Mouse (Mus musculus) gastrocnemius, adult 2 months (tissue): ENCODE data around the gene Il17c. TPM values are rescaled to one million over a fixed set of nuclear protein-coding genes. Genes with fewer than 3 reads are reported as not detected.

Experiments used
- DNase-seq: peaks from one replicate; pipeline ENCODE4 v3.0.0; 2022
- H3K27ac ChIP-seq: fragments of 200-600 bp; 2 replicates; pipeline ENCODE4 v1.8.1; 2022; ENCODE audit warnings: mild to moderate bottlenecking
- H3K4me3 ChIP-seq: fragments of 200-600 bp; 2 replicates; pipeline ENCODE4 v1.8.1; 2022; ENCODE audit warnings: mild to moderate bottlenecking, moderate library complexity
- CTCF ChIP-seq: fragments of 200-600 bp; IDR thresholded peaks from 2 replicates; pipeline ENCODE4 v1.8.1; 2022; ENCODE audit warnings: antibody characterized with exemption, mild to moderate bottlenecking, moderate library complexity
- intact Hi-C: fragments of 180-260 bp; cut with DNase I; formaldehyde crosslinking; loops from one replicate; pipeline ENCODE4 v1.15.1; 2025
- long read RNA-seq, 2 experiments: library from polyadenylated mRNA; stranded (forward); transcript quantifications; one replicate each; pipeline ENCODE4 v2.0.0; 2021
- total RNA-seq, 2 experiments: library from RNA; stranded (reverse); gene quantifications; 2 replicates each; pipeline ENCODE4 v1.2.3; 2021

Gene Il17c
- not detected for total RNA-seq
- long read RNA-seq, experiment 1: 0 reads
- long read RNA-seq, experiment 2: 0 reads

- no peak for DNase-seq
- intact Hi-C loops: no loop called here
- Histone ChIP-seq H3K4me3 (no peak within 1 kb of the TSS), H3K27ac (no peak within 1 kb of the TSS)
- TF ChIP-seq CTCF: no peak
Observed at GRCm38 (mm10) chr8:122421376-122422070, at the start of gene Il17c. Gene Il17c, plus strand, starts transcription at chr8:122422020.

- intact Hi-C loops: loop anchor here (5.0 kb wide), 1 partner anchor 102 kb away; the partner anchor contains the start of genes Ctu2 and Rnf166
- no peak for TF ChIP-seq CTCF
- H3K4me3 ChIP-seq: no peak overlapping the region
Observed at GRCm38 (mm10) chr8:122375320-122375719, 46.5 kb upstream of the Il17c start.

GRCm38 (mm10) chr8:122375751-122376364 is 46.0 kb upstream of the Il17c start:
- no peak for TF ChIP-seq CTCF
- no peak for DNase-seq
- Histone ChIP-seq H3K27ac (peak overlapping the region; percentile 98), H3K4me3 (peak overlapping the region; percentile 85)
- intact Hi-C loops: loop anchor here (5.0 kb wide), 1 partner anchor 101 kb away; the partner anchor contains the start of genes Ctu2 and Rnf166

More at GRCm38 (mm10) chr8:122375320-122375719, 46.5 kb upstream of the Il17c start:
- no peak overlapping the region for H3K27ac ChIP-seq
- no peak for DNase-seq

DNA sequence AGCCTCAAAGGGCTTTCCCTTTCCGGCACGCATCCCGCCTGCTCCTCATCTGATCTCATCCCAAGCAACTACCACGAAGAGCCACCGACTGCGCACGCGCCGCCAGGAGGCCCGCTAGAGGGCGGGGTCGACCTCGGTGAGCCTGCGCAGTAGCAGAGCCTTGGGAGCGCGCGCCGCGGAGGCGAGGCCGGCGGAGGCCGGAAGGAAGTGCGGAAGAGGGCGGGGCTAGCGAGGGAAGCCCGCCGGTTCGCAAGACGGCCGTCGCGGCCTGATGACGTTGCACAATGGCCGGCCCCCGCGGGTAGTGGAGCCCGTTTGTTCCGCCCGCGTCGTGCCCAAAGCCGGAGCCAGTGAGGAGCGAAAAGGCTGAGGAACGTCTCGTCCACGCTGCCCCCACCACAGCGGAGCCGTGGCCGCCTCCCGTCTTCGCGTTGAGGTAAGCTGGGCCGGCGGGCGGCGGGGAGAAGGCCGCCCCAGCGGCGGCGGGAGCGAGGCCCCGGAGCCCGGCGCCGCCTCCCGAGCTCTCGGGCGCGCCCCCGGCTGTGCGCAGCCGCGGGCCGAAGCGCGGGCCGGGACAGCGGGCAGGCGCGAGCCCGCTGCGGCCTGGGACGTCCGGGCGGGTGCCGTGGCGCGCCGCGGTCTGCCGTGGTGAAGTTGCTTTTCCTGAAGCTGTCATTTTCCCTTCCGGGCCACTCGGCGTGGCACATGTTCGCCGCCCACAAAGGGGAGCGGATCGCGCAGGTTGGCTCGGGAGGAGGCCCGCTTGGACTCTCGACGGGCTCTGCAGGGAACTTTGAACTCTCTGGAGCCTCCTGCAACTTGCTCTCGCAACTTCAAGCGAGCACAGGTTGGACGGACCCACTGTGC is 45.2 kb upstream of the Il17c start, which contains the start of gene Zc3h18:
Gene Zc3h18 (plus strand): TSS at position 245 of the 867 bp plus-strand sequence.
- peak within 1 kb of the TSS; percentile 98 for H3K27ac ChIP-seq
- H3K4me3 ChIP-seq: peak within 1 kb of the TSS; percentile 85
- intact Hi-C loops: loop anchor here (5.0 kb wide), 1 partner anchor 101 kb away; the partner anchor contains the start of genes Ctu2 and Rnf166
- DNase-seq: peak; percentile 100
- TF ChIP-seq CTCF: peak; percentile 44

- no peak for TF ChIP-seq CTCF
- Histone ChIP-seq H3K27ac (no peak overlapping the region), H3K4me3 (no peak overlapping the region)
- no peak for DNase-seq
- intact Hi-C loops: loop anchor here (10.0 kb wide), 1 partner anchor 692 kb away; no protein-coding TSS in a partner anchor
Observed at GRCm38 (mm10) chr8:122383039-122383438, 38.8 kb upstream of the Il17c start.

DNA sequence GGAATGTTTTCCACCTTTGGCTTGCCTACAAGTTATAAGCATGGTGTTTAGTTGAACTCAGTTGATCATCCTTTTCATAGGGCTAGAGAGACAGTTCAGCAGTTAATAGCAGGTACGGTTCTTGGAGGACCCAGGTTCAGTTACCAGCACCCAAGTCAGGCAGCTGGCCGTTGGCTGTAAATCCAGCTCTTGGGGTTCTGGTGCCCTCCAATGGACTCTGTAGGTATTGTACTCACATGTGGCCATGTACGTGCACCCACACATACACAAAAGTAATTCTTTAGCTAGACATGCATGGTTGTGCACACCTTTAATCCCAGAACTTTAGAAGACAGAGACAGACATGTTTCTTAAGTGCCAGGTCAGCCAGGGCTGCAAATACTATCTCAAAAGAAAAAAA is 32.5 kb upstream of the Il17c start:
- no peak overlapping the region for H3K4me3 ChIP-seq
- H3K27ac ChIP-seq: no peak overlapping the region
- intact Hi-C loops: loop anchor here (10.0 kb wide), 1 partner anchor 685 kb away; no protein-coding TSS in a partner anchor
- DNase-seq: no peak
- TF ChIP-seq CTCF: no peak; the same call in 1 of the 2 replicates

GRCm38 (mm10) chr8:122390758-122391157 is 31.1 kb upstream of the Il17c start:
- no peak for TF ChIP-seq CTCF
- no peak for DNase-seq
- Histone ChIP-seq H3K4me3 (no peak overlapping the region), H3K27ac (no peak overlapping the region)
- intact Hi-C loops: no loop called here

- intact Hi-C loops: no loop called here
- DNase-seq: no peak
- no peak for TF ChIP-seq CTCF
Observed at GRCm38 (mm10) chr8:122393717-122394116, 28.1 kb upstream of the Il17c start.

GRCm38 (mm10) chr8:122395291-122395690 is 26.5 kb upstream of the Il17c start:
- Histone ChIP-seq H3K27ac (no peak overlapping the region), H3K4me3 (no peak overlapping the region)
- no peak for TF ChIP-seq CTCF
- no peak for DNase-seq
- intact Hi-C loops: no loop called here

More at GRCm38 (mm10) chr8:122393717-122394116, 28.1 kb upstream of the Il17c start:
- Histone ChIP-seq H3K27ac (no peak overlapping the region), H3K4me3 (no peak overlapping the region)

DNA sequence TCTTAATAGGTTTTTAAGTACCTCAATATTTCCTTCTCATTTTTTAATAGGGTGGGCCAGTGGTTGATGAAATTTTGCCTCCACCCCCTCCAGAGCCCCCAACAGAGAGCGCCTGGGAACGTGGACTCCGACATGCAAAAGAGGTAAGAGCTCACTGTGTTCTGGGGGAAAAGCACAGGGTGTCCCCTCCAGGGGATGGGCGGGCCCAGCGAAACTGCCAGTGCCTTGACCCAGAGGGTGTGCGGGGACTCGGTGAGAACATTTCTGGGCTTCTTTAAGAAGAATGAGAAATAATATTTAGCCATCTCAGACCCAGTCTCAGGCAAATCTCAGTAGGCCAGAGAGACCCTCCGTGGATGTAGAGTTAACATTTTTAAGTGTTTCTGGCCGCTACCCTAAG is 23.6 kb upstream of the Il17c start:
- intact Hi-C loops: no loop called here
- no peak for TF ChIP-seq CTCF
- DNase-seq: peak; percentile 40
- Histone ChIP-seq H3K4me3 (no peak overlapping the region), H3K27ac (no peak overlapping the region)

GRCm38 (mm10) chr8:122405146-122405805 is 16.5 kb upstream of the Il17c start:
- intact Hi-C loops: no loop called here
- DNase-seq: no peak
- Histone ChIP-seq H3K4me3 (no peak overlapping the region), H3K27ac (no peak overlapping the region)
- no peak for TF ChIP-seq CTCF

- Histone ChIP-seq H3K4me3 (no peak overlapping the region), H3K27ac (peak overlapping the region; percentile 64)
- no peak for TF ChIP-seq CTCF
- DNase-seq: peak; percentile 42
- intact Hi-C loops: no loop called here
Observed at GRCm38 (mm10) chr8:122407678-122408077, 14.1 kb upstream of the Il17c start.
